Mouse (Mus musculus) ZHBTc4 (cell line): ENCODE measurements around the gene Hcrt.

Experiments
- DNase-seq: peaks from one replicate; pipeline ENCODE4 v3.0.0-alpha.2; 2011; ENCODE audit warnings: low read depth, low spot score

Gene Hcrt

DNA sequence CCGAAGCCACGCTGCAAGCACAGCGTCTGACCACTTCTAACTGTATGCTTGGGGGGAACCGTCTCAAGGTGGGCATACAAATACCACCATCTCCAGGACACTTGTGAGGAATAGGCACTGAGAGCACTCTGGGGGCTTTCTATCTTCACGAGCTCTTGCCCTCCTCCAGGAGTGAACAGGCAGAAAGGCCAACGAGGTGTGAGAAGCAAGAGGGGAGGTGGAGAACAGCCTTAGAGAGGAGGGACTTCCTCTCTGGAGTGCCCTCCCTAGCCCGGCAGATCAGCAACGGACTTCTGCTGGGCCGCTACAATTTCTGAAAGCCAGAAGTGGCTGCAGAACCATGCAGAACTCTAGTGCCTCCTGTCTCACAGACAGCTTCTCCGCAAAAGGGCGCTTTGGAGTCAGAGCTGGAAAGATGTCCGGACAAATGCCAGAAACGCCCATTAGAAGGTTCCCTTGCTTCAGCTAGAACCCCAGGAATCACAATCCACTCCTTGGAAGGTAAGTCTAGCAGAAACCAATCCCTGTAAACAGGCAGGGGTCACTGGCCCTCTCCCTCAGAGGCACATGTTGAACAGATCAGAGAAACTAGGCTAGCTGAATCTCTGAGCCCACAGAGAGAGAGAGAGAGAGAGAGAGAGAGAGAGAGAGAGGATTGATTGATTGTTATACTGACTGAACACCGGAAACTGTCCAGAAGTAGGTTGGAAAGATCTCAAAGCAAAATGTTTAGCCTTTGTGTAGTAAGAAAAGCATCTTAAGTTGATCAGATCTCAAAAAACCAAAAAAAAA is 26.6 kb downstream of the Hcrt start:
- DNase-seq: no peak

DNA sequence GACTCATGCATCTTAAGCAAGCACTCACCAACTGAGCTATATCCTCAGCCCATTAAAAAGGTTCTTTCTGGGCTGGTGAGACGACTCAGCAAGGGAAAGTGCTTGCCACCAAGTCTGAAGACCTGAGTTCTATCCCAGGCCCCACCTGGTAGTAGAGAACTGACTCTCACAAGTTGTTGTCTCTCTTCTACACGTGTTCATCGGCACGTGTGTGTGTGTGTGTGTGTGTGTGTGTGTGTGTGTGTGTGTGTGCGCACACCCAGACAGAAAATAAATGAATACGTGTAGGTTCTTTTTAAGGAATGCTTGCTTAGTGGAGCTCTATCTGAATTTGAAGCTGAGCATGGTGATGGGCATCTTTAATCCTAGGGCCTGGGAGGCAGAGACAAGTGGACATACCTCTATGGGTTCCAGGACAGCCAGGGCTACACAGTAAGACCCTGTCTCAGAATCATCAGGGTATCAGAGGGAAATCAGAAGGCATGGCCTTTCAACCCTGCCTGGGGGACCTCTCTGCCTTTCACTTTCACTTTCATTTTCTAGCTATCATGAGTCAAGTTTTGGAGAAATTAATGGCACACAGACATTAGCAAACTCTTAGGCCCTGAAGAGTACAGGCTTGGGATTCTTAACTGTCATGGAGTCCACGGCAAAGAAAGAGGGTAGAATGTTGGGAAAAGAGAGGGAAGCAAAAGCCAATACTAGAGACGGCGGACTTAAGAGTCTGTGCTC is 27.4 kb downstream of the Hcrt start:
- no peak for DNase-seq

DNA sequence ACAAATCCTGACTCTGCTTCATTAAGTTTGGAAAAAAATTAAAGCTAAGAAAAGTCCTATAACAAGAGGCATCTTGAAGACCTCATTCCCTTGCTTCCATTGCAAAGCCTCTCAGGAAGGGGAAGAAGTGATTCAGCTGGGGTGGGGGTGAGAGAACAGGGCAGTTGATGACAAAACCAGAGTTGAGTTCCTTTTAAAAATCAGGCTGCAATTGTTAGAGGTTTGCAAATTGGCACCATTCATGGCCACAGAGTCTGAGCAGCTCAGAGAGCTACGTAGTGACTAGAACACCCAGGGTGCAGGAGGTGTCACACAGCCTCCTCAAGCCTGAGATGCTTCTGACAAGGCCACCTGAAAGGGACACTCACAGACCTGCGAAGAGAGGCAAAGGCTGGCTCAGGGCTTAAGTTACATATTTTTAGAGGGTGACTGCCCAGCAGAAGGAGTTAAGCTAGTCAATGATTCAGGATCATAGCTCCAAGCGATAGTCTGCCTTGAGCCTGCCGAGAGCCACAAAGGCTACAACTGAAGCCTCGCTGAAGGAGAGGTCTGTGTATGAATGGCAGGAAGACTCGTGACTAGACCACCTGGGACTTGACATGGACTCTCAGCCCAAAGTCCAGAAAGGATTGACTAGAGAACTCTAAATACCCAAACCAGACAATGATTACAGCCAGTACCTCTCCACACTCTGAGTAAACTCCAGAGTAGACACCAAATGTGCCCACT is 32.1 kb downstream of the Hcrt start:
- no peak for DNase-seq

DNA sequence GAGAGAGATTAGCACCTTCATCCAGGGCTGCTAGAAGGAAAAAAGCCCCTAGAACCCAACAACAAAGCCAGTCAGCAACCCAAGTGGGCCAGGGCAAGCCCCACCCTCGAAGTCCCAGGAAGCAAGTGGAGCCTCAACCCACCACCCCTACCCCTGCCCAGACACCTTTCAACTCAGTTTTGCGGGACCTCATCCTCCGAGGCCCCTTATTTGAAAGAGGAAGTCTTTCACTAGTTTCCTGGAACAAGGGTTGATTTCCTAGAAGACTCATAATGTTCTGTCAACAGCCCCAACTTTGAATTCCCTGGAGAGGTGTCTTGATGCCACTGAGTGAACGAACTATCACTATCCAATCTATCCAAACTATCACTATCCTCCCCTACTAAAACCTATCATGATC is 32.8 kb downstream of the Hcrt start:
- DNase-seq: no peak

GRCm38 (mm10) chr11:100728601-100729000 is 34.1 kb downstream of the Hcrt start:
- no peak for DNase-seq

- DNase-seq: no peak
Measured at GRCm38 (mm10) chr11:100727201-100727600, 35.5 kb downstream of the Hcrt start.

GRCm38 (mm10) chr11:100724919-100725512 is 37.7 kb downstream of the Hcrt start:
- DNase-seq: no peak

- DNase-seq: no peak
Measured at GRCm38 (mm10) chr11:100722493-100723028, 40.2 kb downstream of the Hcrt start.

DNA sequence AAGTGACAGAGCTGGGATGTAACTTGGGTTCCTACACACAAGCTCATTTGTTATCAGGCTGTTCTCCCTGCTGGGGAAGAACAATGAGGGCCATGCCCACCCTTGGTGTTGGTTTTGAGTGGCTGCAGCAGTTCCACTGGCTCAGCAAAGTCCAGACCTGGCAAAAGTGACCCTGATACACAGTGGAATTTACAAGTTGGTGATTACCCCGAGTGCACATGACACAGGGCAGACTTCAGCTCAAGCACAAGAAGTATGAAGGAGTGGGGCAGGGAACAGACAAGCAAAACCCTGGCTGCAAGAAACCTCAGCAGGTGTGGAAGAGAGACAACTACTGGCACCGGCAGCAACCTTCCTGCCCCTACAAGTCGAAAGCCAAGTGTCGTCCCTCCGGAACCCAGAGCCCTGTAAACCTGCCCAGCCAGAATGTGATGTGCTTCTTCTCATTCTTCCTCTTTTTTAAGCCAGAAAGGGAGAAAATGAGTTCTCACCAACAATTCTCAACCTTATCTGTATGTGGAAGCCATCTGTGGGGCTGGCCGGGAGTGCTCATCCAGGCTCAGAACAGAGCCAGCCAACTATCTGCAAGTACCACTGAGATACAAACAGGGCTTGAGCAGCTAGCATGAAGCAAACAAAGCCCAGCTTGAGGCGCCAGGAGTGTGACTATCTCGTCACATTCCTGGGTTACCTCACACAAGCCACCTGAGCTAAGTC is 40.8 kb downstream of the Hcrt start:
- DNase-seq: no peak

DNA sequence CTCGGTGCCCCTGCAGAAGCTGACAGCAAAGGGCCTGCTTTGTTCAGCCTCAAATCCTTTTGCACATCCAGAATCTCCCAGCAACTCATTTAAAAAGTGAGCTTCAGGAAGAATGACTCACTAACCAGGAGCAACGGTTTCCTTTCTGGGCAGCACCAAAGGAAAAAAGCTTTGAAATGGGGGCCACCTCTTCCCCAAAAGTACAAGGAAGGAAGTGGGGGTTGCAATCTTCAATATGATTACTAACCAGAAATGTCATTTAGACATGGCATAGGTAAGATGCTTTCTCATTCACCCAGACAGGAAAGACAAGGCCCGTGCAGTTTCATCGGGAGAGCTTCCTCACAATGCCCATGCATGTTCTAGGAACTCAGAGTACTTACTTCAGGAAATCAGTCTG is 41.5 kb downstream of the Hcrt start:
- DNase-seq: no peak

DNA sequence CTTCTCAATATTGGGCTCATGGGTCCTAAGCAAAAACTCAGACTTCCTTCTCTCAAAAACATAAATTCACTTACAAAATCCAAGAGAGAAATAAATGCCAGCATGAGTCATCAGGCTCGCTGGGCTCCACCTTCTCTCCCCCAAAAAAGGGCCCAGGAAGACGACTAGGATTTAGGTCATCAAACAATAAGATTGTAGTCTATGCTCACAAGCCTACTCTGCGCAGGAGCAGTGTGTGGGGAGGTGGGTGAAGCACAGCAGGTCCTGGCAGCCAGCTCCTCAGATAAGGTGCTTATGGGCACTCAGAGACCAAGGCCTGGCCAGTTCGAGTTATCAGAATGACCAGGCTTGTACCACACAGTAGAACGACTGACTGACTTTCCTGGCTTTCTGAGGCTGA is 42.4 kb downstream of the Hcrt start:
- no peak for DNase-seq

- peak; percentile 77 for DNase-seq
Measured at GRCm38 (mm10) chr11:100719893-100720292, 42.8 kb downstream of the Hcrt start.

DNA sequence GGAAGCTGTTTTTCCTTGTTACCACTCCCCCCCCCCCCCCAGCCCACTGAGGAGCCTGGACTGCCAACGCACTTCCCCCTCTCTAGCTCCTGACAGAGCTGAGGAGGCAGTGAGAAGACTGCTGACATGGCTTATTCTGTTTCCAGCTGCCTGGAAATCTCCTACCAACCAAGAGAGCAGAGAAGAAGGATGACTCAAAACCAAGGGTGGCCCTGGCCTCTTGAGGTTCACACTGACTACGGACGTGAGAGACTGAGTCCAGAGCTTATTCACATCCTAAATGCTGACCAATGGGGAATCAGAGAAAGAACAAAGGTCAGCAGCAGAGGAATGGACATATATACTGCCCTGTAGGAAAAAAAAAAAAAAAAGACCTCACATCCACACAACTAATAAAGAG is 43.4 kb downstream of the Hcrt start:
- no peak for DNase-seq

DNA sequence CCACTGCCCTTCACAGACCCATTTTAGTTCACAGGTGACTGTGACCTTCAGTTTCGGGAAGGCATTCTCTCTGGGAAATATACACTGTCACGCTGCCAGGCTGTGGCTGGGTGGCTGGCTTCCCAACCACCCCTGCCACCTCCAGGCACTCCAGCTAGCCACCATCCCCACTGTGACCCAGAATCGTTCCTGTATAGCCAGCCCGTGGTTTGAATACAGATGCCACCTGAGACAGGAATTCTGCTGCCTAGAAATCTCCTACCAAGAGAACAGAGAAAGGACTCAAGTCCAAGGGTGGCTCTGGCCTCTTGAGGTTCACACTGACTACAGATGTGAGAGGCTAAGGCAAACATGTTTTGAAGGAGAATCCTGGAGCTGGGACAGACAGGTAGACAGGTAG is 43.9 kb downstream of the Hcrt start:
- DNase-seq: no peak

DNA sequence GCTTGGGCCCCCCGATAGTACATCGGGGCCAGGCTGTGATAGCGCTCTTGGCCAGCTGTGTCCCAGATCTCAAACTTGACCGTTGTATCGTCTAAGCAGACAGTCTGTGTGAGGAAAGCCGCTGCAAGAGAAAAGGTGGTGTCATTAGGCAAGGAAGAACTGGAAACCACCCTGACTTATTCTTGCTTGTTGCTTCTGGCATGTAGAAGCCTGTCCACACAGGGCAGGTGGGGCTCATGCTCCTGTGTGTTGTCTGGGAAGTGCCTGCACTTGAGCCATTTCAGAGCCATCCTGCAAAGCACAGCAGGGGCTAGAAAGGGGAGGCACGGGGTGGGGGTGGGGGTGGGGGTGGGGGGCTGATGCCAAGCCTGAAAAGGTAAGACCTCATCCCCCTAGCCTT is 44.3 kb downstream of the Hcrt start:
- no peak for DNase-seq

DNA sequence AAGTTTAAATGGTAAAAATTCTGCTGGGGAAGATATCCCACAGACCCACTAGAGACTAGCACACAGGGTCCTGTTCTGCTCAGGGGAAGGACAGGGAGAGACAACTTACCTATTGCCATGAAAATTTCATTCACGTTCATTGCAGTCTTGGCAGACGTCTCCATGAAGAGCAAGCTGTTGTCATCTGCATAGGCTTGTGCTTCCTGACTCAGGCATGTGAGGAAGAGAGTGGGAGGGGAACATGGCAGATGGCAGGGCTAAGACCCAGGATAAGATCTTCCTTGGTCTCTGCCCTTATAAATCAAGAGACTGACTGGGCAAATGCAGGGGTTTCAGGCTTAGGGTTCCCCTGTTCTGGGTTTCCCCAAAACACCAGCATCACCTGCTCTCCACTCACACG is 46.1 kb downstream of the Hcrt start:
- no peak for DNase-seq

GRCm38 (mm10) chr11:100714948-100715347 is 47.8 kb downstream of the Hcrt start:
- no peak for DNase-seq

GRCm38 (mm10) chr11:100714534-100714915 is 48.2 kb downstream of the Hcrt start:
- peak; percentile 79 for DNase-seq

- DNase-seq: peak; percentile 92
Measured at GRCm38 (mm10) chr11:100713735-100714533, 48.8 kb downstream of the Hcrt start, which contains the start of gene Hspb9. Hspb9 (plus strand) TSS chr11:100713850.

DNA sequence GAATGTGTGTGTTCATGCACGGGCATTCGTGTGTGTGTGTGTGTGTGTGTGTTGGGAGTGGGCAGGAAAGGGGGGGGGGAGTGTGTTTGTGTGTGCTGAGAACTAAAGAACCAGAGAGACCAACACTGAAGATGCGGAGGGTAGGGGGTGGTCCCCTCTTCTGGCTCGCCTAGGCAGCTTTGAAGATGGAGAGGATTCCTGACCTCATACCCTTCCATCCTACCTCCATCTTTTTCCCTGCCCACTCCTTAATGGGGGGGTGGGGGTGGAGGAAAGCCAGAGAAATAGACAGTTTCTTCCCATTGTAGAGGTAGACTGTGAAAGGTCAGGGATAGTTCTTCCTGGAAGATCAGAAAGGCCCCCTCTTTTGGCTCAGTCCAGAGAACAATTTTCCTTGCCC is 49.6 kb downstream of the Hcrt start:
- no peak for DNase-seq
